Mouse (Mus musculus) C2C12 (cell line): Measurements from ENCODE around the gene Nudt16l1. TPM values are rescaled to one million over a fixed set of nuclear protein-coding genes. Genes with fewer than 3 reads are reported as not detected.

ENCODE experiments used
- H3K27me3 ChIP-seq: one replicate; pipeline ENCODE4 v1.6.1; 2011; ENCODE audit not compliant: control insufficient read depth, insufficient read depth, insufficient read length
- H3K36me3 ChIP-seq: one replicate; pipeline ENCODE4 v1.6.1; 2011; ENCODE audit not compliant: control insufficient read depth, insufficient read depth
- H3K4me3 ChIP-seq: one replicate; pipeline ENCODE4 v1.5.1; 2011; ENCODE audit warnings: mild to moderate bottlenecking, control low read depth; ENCODE audit not compliant: poor library complexity, insufficient read depth, severe bottlenecking
- H3K79me2 ChIP-seq: one replicate; pipeline ENCODE4 v1.6.1; 2011; ENCODE audit not compliant: control insufficient read depth, insufficient read depth
- H3K79me3 ChIP-seq: one replicate; pipeline ENCODE4 v1.6.1; 2011; ENCODE audit warnings: low read depth, control low read depth
- H3ac ChIP-seq: one replicate; pipeline ENCODE3; 2011; ENCODE audit warnings: low read depth; ENCODE audit not compliant: control insufficient read depth, insufficient read length
- CEBPB ChIP-seq: IDR thresholded peaks from one replicate; pipeline ENCODE4 v1.6.1; 2011; ENCODE audit warnings: low read depth, mild to moderate bottlenecking, control low read depth, moderate library complexity
- CTCF ChIP-seq: IDR thresholded peaks from one replicate; pipeline ENCODE4 v1.5.1; 2011; ENCODE audit not compliant: control insufficient read depth, insufficient read depth, insufficient read length
- FOSL1 ChIP-seq: IDR thresholded peaks from one replicate; pipeline ENCODE4 v1.8.0; 2011; ENCODE audit warnings: mild to moderate bottlenecking, low read length; ENCODE audit not compliant: poor library complexity, insufficient read depth, severe bottlenecking
- MAX ChIP-seq: IDR thresholded peaks from one replicate; pipeline ENCODE4 v1.6.1; 2011; ENCODE audit warnings: mild to moderate bottlenecking, control low read depth
- MYOD1 ChIP-seq: IDR thresholded peaks from one replicate; pipeline ENCODE4 v1.6.1; 2011; ENCODE audit warnings: low read depth; ENCODE audit not compliant: control insufficient read depth, insufficient read length
- MYOG ChIP-seq: IDR thresholded peaks from one replicate; pipeline ENCODE4 v1.6.1; 2011; ENCODE audit not compliant: control insufficient read depth, insufficient read length; ENCODE audit errors: extremely low read depth
- USF1 ChIP-seq: IDR thresholded peaks from one replicate; pipeline ENCODE4 v1.6.1; 2011; ENCODE audit warnings: low read depth, mild to moderate bottlenecking, control low read depth, moderate library complexity
- polyA plus RNA-seq: library from polyadenylated mRNA; unstranded; fragments of >200 nt; fragmentation: generic; extraction: Trizol; gene quantifications from one replicate; pipeline ENCODE4 v1.2.1, GENCODE M21; 2012; ENCODE audit warnings: missing spikeins

Gene Nudt16l1
- polyA plus RNA-seq, 1 experiment: 59.6 TPM

GRCm38 (mm10) chr16:4971626-4972025 is 33.1 kb downstream of the Nudt16l1 start:
- H3K4me3 ChIP-seq: no peak overlapping the region
- peaks cover 29% of the 10 kb centered on the region for H3K27me3 ChIP-seq
- no peaks in the 10 kb centered on the region for H3K79me3 ChIP-seq
- no peak for TF ChIP-seq MYOG
- TF ChIP-seq CTCF: no peak
- TF ChIP-seq USF1: no peak
- TF ChIP-seq MAX: no peak
- H3ac ChIP-seq: no peak overlapping the region
- no peaks in the 10 kb centered on the region for H3K36me3 ChIP-seq
- H3K79me2 ChIP-seq: no peaks in the 10 kb centered on the region

GRCm38 (mm10) chr16:4974521-4974920 is 36.0 kb downstream of the Nudt16l1 start:
- no peaks in the 10 kb centered on the region for H3K36me3 ChIP-seq
- no peaks in the 10 kb centered on the region for H3K79me2 ChIP-seq
- peaks cover 27% of the 10 kb centered on the region for H3K27me3 ChIP-seq
- TF ChIP-seq MYOG (no peak), FOSL1 (no peak), CTCF (no peak), USF1 (no peak), MAX (no peak)
- H3ac ChIP-seq: no peak overlapping the region
- no peak overlapping the region for H3K4me3 ChIP-seq
- H3K79me3 ChIP-seq: no peaks in the 10 kb centered on the region

- TF ChIP-seq MYOG (no peak), CTCF (no peak), MAX (no peak), USF1 (no peak), MYOD1 (no peak), CEBPB (no peak), FOSL1 (no peak)
- Histone ChIP-seq H3K79me2 (no peaks in the 10 kb centered on the region), H3K27me3 (peaks cover 25% of the 10 kb centered on the region), H3K36me3 (no peaks in the 10 kb centered on the region), H3K79me3 (no peaks in the 10 kb centered on the region), H3ac (no peak overlapping the region), H3K4me3 (no peak overlapping the region)
Measured at GRCm38 (mm10) chr16:4976180-4976579, 37.6 kb downstream of the Nudt16l1 start.

GRCm38 (mm10) chr16:4978275-4979051 is 39.9 kb downstream of the Nudt16l1 start:
- Histone ChIP-seq H3K4me3 (no peak overlapping the region), H3ac (no peak overlapping the region), H3K79me3 (no peaks in the 10 kb centered on the region), H3K36me3 (no peaks in the 10 kb centered on the region), H3K79me2 (no peaks in the 10 kb centered on the region), H3K27me3 (peaks cover 20% of the 10 kb centered on the region)
- no peak for TF ChIP-seq FOSL1
- no peak for TF ChIP-seq MAX
- no peak for TF ChIP-seq CEBPB
- TF ChIP-seq USF1: no peak
- TF ChIP-seq MYOD1: no peak
- no peak for TF ChIP-seq MYOG

- no peaks in the 10 kb centered on the region for H3K79me2 ChIP-seq
- no peak overlapping the region for H3ac ChIP-seq
- TF ChIP-seq MYOG (no peak), MAX (no peak), MYOD1 (no peak), CTCF (no peak)
- H3K27me3 ChIP-seq: peaks cover 15% of the 10 kb centered on the region
- no peaks in the 10 kb centered on the region for H3K79me3 ChIP-seq
- H3K36me3 ChIP-seq: no peaks in the 10 kb centered on the region
- no peak overlapping the region for H3K4me3 ChIP-seq
Measured at GRCm38 (mm10) chr16:4979755-4980380, 41.3 kb downstream of the Nudt16l1 start.

- H3K79me3 ChIP-seq: no peaks in the 10 kb centered on the region
- H3K79me2 ChIP-seq: no peaks in the 10 kb centered on the region
- no peaks in the 10 kb centered on the region for H3K36me3 ChIP-seq
- no peak overlapping the region for H3K4me3 ChIP-seq
- no peak overlapping the region for H3ac ChIP-seq
- peaks cover 15% of the 10 kb centered on the region for H3K27me3 ChIP-seq
- TF ChIP-seq USF1 (no peak), MYOG (no peak), CTCF (no peak), MAX (no peak), CEBPB (no peak), FOSL1 (no peak), MYOD1 (no peak)
Measured at GRCm38 (mm10) chr16:4984717-4985116, 46.2 kb downstream of the Nudt16l1 start.

Other genes with a start within 250 kb of the Nudt16l1 start
- gene Nmral1, start 219.4 kb upstream of the Nudt16l1 start, polyA plus RNA-seq: 45.1 TPM
- 42.6 TPM for gene Hmox2, start 212.4 kb upstream of the Nudt16l1 start, polyA plus RNA-seq
- gene Cdip1, start 148.5 kb upstream of the Nudt16l1 start, polyA plus RNA-seq: 22.0 TPM
- 0.14 TPM for gene 4930562C15Rik, start 103.3 kb upstream of the Nudt16l1 start, polyA plus RNA-seq
- 63.2 TPM for gene Ubald1, start 58.4 kb upstream of the Nudt16l1 start, polyA plus RNA-seq
- 50.3 TPM for gene Mgrn1, start 52.5 kb upstream of the Nudt16l1 start, polyA plus RNA-seq
- gene Anks3, start 25.4 kb downstream of the Nudt16l1 start, polyA plus RNA-seq: 20.9 TPM
- gene Sept12, start 59.1 kb downstream of the Nudt16l1 start, polyA plus RNA-seq: not detected
- not detected for gene Smim22, start 68.5 kb downstream of the Nudt16l1 start, polyA plus RNA-seq
- gene Rogdi, start 74.8 kb downstream of the Nudt16l1 start, polyA plus RNA-seq: 16.7 TPM
- 47.6 TPM for gene Glyr1, start 111.1 kb downstream of the Nudt16l1 start, polyA plus RNA-seq
- gene Ubn1, start 111.3 kb downstream of the Nudt16l1 start, polyA plus RNA-seq: 13.8 TPM
- gene Ppl, start 193.7 kb downstream of the Nudt16l1 start, polyA plus RNA-seq: 0.08 TPM
- 0.01 TPM for gene Sec14l5, start 208.3 kb downstream of the Nudt16l1 start, polyA plus RNA-seq